Mouse (Mus musculus): Measurements from ENCODE around the gene Rtkn.

GRCm38 (mm10) chr6:83101688-83102556 lies 33.3 kb upstream of the Rtkn start:
- TF ChIP-seq GATA1 (IDR thresholded peaks at IDR 0.05; ENCODE audit: low read length) (no peak), TAL1 (IDR thresholded peaks at IDR 0.05; ENCODE audit: low read length) (no peak)
